Mouse (Mus musculus) liver, embryonic 14.5 days (tissue): ENCODE measurements around the gene Slc43a2. TPM values are rescaled to one million over a fixed set of nuclear protein-coding genes. Genes with fewer than 3 reads are reported as not detected.

Experiments
- ATAC-seq: fragments of 200-750 bp; cut with Nextera tagmentation; 2 replicates; pipeline ENCODE4 v1.8.0; 2017; ENCODE audit warnings: moderate number of reproducible peaks, mild to moderate bottlenecking, moderate library complexity; ENCODE audit not compliant: insufficient read depth
- DNase-seq, 3 experiments: peaks; one replicate each; pipeline ENCODE4 v3.0.0-alpha.2; 2012 to 2013; ENCODE audit warnings: low read depth in 3 of 3, low spot score in 3 of 3
- H3K27ac ChIP-seq: fragments of 300-500 bp; sonication (generic); 2 replicates; pipeline ENCODE4 v1.5.1; 2014; ENCODE audit warnings: moderate library complexity, mild to moderate bottlenecking, control low read depth, inconsistent platforms
- H3K27me3 ChIP-seq: fragments of 300-500 bp; sonication (generic); 2 replicates; pipeline ENCODE4 v1.6.1; 2014; ENCODE audit warnings: mild to moderate bottlenecking, low read length, moderate library complexity; ENCODE audit not compliant: control insufficient read depth, insufficient read depth
- H3K36me3 ChIP-seq: fragments of 300-500 bp; sonication (generic); replicated peaks from 2 replicates; pipeline ENCODE4 v1.6.1; 2014; ENCODE audit warnings: low read depth; ENCODE audit not compliant: control insufficient read depth, insufficient read depth
- H3K4me1 ChIP-seq, 2 experiments: fragments of 200-500 bp in 1 of 2; fragments of 300-500 bp in 1 of 2; sonication (generic) in 1 of 2; replicated peaks; 2 replicates each; pipeline ENCODE4 v1.6.1; 2012 to 2014; ENCODE audit warnings: antibody characterized with exemption in 1 of 2, inconsistent platforms in 1 of 2, low read length in 1 of 2; ENCODE audit not compliant: control insufficient read depth in 2 of 2, insufficient read depth in 2 of 2
- H3K4me2 ChIP-seq: fragments of 300-500 bp; sonication (generic); 2 replicates; pipeline ENCODE4 v1.6.1; 2014; ENCODE audit warnings: low read depth, mild to moderate bottlenecking, control low read depth, moderate library complexity
- H3K4me3 ChIP-seq, 2 experiments: fragments of 200-500 bp in 1 of 2; fragments of 300-500 bp in 1 of 2; sonication (generic) in 1 of 2; 2 replicates each; pipeline ENCODE4 v1.5.1; 2012 to 2014; ENCODE audit warnings: low read depth in 2 of 2, low read length in 2 of 2, mild to moderate bottlenecking in 2 of 2, control low read depth in 1 of 2, inconsistent platforms in 1 of 2, moderate library complexity in 1 of 2; ENCODE audit not compliant: insufficient read depth in 1 of 2
- H3K9ac ChIP-seq: fragments of 300-500 bp; sonication (generic); replicated peaks from 2 replicates; pipeline ENCODE4 v1.6.1; 2014; ENCODE audit warnings: mild to moderate bottlenecking, control low read depth, moderate library complexity
- H3K9me3 ChIP-seq: fragments of 300-500 bp; sonication (generic); 2 replicates; pipeline ENCODE4 v1.6.1; 2016; ENCODE audit warnings: low read length, mixed read lengths; ENCODE audit not compliant: control insufficient read depth
- CTCF ChIP-seq: IDR thresholded peaks from 2 replicates; pipeline ENCODE4 v1.5.1; 2016; ENCODE audit warnings: antibody characterized with exemption, low read depth, control low read depth
- EP300 ChIP-seq: IDR thresholded peaks from 2 replicates; pipeline ENCODE4 v1.6.1; 2016; ENCODE audit warnings: antibody characterized with exemption, low read depth
- WGBS: fragments of 180-500 bp; shearing (Covaris S2); extraction: QIAGEN DNeasy Blood & Tissue Kit; methylation state at CpG from one replicate; pipeline ENCODE4 v1.1.7; 2014; ENCODE audit not compliant: insufficient replicate concordance; 5-methylcytosine and 5-hydroxymethylcytosine counted together
- polyA plus RNA-seq, 2 experiments: library from polyadenylated mRNA; depleted of rRNA in 1 of 2; stranded (reverse) in 1 of 2; unstranded in 1 of 2; fragments of >200 nt; fragmentation: Nextera tagmentation in 1 of 2; extraction: Ambion mirVana in 1 of 2; gene quantifications; 2 replicates each; pipeline versions ENCODE4 v1.2.1 to v1.2.3; 2012 to 2014

Slc43a2 gene
- polyA plus RNA-seq, 2 experiments = 2.4 to 2.7 TPM

DNA sequence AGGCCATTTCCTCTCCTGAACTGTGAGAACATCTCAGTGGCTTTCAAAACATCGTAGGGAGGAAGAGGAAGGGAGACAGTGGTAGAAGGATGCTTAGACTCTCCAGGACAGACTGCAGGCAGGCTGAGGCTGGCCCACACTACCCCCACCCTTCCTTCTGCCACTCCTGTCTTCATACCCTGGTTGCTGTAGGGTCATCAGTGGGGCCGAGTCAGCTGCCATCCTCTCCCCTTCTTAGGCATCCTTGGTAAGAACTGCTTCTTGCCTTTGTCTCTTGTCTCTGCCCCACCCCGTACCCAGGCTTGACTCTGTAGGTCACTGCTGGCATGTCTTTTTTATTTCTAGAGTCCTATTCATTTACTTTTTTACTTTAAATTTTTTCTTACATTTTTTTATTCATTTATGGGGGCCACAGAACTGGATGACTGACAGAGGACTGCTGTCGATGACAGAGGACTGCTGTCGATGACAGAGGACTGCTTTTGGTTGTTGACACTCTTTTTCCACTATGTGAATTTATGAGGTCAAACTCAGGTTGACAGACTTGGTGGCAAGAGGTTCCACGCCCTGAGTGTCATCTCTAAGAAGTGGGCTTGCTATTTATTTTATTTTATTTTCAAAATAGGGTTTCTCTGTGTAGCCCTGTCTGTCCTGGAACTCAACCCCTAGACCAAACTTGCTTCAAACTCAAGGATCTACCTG is 2.0 kb downstream of the Slc43a2 start:
- no peak for TF ChIP-seq CTCF
- no peak for TF ChIP-seq EP300
- WGBS = 53% methylated on average over 6 of the region's 6 CpGs
- Histone ChIP-seq H3K4me1 (peaks cover 5 to 18% of the 10 kb centered on the region in 2 experiments), H3K9me3 (no peaks in the 10 kb centered on the region), H3K4me2 (peak overlapping the region; percentile 97), H3K4me3 (peak overlapping the region in 1 of 2 experiments; percentile 80; a peak in 1 of 4 replicates), H3K27me3 (peaks cover 2% of the 10 kb centered on the region; the same call in 1 of the 2 replicates), H3K27ac (peak overlapping the region; percentile 19), H3K36me3 (no peaks in the 10 kb centered on the region), H3K9ac (no peak overlapping the region)
- DNase-seq = no peak
- ATAC-seq = no peak

DNA sequence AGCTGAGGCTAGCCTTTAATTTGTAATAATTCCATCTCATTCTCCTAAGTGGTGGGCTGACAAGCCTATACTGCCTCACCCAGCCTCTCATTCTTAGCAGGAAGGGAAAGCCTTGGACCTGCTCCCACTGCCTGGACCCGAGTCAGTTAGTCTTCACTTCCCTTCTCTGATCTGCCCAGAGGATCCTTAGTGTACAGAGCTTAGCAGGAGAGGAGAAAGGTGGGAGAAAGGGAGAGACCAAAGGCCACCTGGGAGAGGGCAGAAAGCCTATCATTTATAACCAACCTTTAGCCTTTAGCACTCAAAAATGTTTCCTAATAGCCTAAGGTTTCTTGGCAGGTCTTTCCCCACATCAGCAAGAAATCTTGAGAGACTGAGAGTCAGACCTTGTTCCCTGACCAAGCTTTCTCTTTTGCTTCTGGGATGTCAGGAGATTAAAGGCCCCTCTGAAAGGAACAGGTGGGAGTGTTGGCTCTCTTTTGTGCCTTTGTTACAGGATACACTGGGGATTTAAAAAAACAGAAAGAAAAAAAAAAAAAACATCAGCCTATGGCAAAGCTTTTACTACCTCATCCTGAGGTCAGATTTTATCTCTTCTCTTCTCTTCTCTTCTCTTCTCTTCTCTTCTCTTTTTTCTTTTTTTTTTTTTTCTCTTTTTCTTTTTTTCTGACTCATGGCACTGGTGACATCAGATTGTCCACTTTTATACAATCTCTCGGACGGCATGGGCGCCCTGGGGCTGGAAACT is 3.0 kb downstream of the Slc43a2 start:
- H3K4me1 ChIP-seq = peaks cover 5 to 18% of the 10 kb centered on the region in 2 experiments
- no peaks in the 10 kb centered on the region for H3K9me3 ChIP-seq
- no peak for ATAC-seq
- H3K4me3 ChIP-seq = no peak overlapping the region
- H3K4me2 ChIP-seq = peak overlapping the region; percentile 97; the same call in 1 of the 2 replicates
- no peak overlapping the region for H3K9ac ChIP-seq
- H3K27me3 ChIP-seq = peaks cover 2% of the 10 kb centered on the region; the same call in 1 of the 2 replicates
- no peak overlapping the region for H3K27ac ChIP-seq
- DNase-seq = no peak
- TF ChIP-seq EP300 = no peak
- TF ChIP-seq CTCF = no peak
- 40% methylated on average over 4 of the region's 4 CpGs for WGBS
- no peaks in the 10 kb centered on the region for H3K36me3 ChIP-seq

DNA sequence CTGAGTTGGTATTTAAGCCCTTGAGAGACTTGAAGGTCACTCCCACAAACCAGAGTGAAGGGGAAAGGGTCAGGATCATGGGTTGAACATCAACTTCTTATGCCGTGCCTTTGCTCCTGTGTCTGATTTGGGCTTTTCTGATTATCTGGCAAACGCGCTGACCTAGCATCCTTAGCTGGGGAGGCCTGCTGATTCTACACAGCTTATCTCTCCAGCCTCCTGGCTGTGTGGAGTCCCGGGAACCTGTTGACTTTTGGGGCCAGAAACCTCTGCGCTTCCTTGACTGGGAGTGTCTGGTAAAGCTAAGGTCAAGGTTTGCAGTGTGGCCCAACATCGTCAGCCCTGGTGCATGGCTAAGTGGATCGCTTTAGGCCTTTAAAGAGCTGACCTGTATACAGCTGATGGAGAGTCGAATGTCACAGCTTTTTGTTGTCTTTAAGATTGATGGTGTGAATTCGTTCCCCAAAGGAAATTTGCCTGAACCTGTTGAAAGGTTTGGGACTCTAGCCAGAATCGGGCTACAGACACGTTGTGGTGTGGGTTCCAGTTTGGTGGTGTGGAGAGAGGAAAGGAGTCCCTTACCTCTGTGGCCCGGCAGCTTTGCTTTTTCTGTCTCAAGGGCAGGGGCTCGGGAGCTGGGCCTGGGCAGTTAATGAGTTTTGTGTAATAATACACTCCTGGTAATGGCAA is 3.8 kb downstream of the Slc43a2 start:
- Histone ChIP-seq H3K4me2 (no peak overlapping the region), H3K4me3 (no peak overlapping the region), H3K27ac (no peak overlapping the region), H3K9ac (no peak overlapping the region), H3K9me3 (no peaks in the 10 kb centered on the region), H3K4me1 (peaks cover 5 to 18% of the 10 kb centered on the region in 2 experiments), H3K27me3 (peaks cover 2% of the 10 kb centered on the region; the same call in 1 of the 2 replicates), H3K36me3 (no peaks in the 10 kb centered on the region)
- 34% methylated on average over 13 of the region's 13 CpGs for WGBS
- ATAC-seq = no peak
- peak; percentile 43 to 58 (median 53) for DNase-seq
- TF ChIP-seq EP300 (no peak), CTCF (no peak)

DNA sequence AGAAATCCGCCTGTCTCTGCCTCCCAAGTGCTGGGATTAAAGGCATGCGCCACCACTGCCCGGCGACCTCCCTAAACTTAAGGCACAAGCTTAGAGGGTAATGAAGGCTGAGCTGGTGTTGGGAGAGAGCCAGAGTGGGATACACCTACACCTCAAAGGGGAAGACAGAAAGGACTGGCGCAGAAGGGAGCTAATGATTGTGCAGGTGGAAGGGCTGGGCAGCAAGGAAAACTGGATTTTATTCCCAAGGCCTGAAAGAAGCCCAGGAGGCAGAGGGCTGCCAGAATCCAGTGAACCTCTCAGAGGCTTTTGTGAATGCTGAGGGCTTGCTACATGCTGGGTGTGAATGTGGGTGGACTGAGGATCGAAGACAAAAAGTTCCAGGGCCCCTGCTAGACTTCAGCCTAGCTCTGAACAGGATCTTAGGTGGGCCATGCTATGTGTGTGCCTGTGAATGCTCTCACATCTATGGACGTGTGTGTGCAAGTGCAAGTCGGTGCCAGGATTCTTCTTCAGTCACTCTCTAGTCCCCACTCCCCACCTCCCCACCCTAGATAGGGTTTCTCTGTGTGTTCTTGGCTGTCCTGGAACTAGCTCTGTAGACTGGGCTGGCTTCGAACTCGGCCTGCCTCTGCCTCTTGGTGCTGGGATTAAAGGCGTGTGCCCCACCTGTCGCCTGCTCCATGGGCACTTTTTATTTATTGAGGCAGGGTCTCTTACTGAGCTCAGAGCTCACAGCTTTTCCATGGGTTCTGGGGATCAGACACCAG is 4.9 kb downstream of the Slc43a2 start:
- ATAC-seq = no peak
- Histone ChIP-seq H3K27ac (no peak overlapping the region), H3K4me3 (no peak overlapping the region), H3K4me1 (peaks cover 7 to 27% of the 10 kb centered on the region in 2 experiments), H3K9me3 (no peaks in the 10 kb centered on the region), H3K9ac (no peak overlapping the region), H3K36me3 (no peaks in the 10 kb centered on the region), H3K27me3 (peaks cover 2% of the 10 kb centered on the region; the same call in 1 of the 2 replicates), H3K4me2 (no peak overlapping the region)
- DNase-seq = no peak
- 78% methylated on average over 12 of the region's 12 CpGs for WGBS
- no peak for TF ChIP-seq EP300
- TF ChIP-seq CTCF = no peak
